Mouse (Mus musculus) urinary bladder, postnatal 14 days (tissue): ENCODE results near the gene Serpinb11.

Source experiments
- DNase-seq: peaks from one replicate; pipeline ENCODE4 v3.0.0; 2021; ENCODE audit warnings: low spot score

The Serpinb11 gene

GRCm38 (mm10) chr1:107360898-107361297, at the start of gene Serpinb11:
Gene Serpinb11 (plus strand): TSS chr1:107361198.
- DNase-seq: no peak

GRCm38 (mm10) chr1:107345979-107346378, 15.0 kb upstream of the Serpinb11 start:
- no peak for DNase-seq

- no peak for DNase-seq
Measured at GRCm38 (mm10) chr1:107346788-107347187, 14.2 kb upstream of the Serpinb11 start.

GRCm38 (mm10) chr1:107350392-107350791, 10.6 kb upstream of the Serpinb11 start:
- DNase-seq: no peak

GRCm38 (mm10) chr1:107351115-107351514, 9.9 kb upstream of the Serpinb11 start:
- DNase-seq: no peak

GRCm38 (mm10) chr1:107353046-107353445, 8.0 kb upstream of the Serpinb11 start:
- DNase-seq: no peak

- DNase-seq: no peak
Measured at GRCm38 (mm10) chr1:107365973-107366372, 5.0 kb downstream of the Serpinb11 start.

GRCm38 (mm10) chr1:107368944-107369343, 7.9 kb downstream of the Serpinb11 start:
- no peak for DNase-seq

- no peak for DNase-seq
Measured at GRCm38 (mm10) chr1:107376952-107377351, 16.0 kb downstream of the Serpinb11 start.

- DNase-seq: no peak
Measured at GRCm38 (mm10) chr1:107378368-107378767, 17.4 kb downstream of the Serpinb11 start.

GRCm38 (mm10) chr1:107381491-107381890, 20.5 kb downstream of the Serpinb11 start:
- DNase-seq: no peak

GRCm38 (mm10) chr1:107382404-107382803, 21.4 kb downstream of the Serpinb11 start:
- DNase-seq: no peak

- no peak for DNase-seq
Measured at GRCm38 (mm10) chr1:107384532-107384931, 23.5 kb downstream of the Serpinb11 start.

GRCm38 (mm10) chr1:107389753-107390152, 28.8 kb downstream of the Serpinb11 start:
- no peak for DNase-seq

- DNase-seq: no peak
Measured at GRCm38 (mm10) chr1:107397481-107397880, 36.5 kb downstream of the Serpinb11 start.

- no peak for DNase-seq
Measured at GRCm38 (mm10) chr1:107399355-107399754, 38.4 kb downstream of the Serpinb11 start, which contains the start of gene Serpinb7. Gene Serpinb7 (plus strand): TSS chr1:107399655.

- no peak for DNase-seq
Measured at GRCm38 (mm10) chr1:107402082-107402481, 41.1 kb downstream of the Serpinb11 start.

GRCm38 (mm10) chr1:107414650-107415049, 53.7 kb downstream of the Serpinb11 start:
- DNase-seq: no peak

- DNase-seq: no peak
Measured at GRCm38 (mm10) chr1:107422487-107422886, 61.5 kb downstream of the Serpinb11 start.
